Mouse (Mus musculus) intestine, postnatal 0 days (tissue): ENCODE measurements around the gene Elmod3. TPM values are rescaled to one million over a fixed set of nuclear protein-coding genes. Genes with fewer than 3 reads are reported as not detected.

Experiments used
- ATAC-seq: fragments of 200-750 bp; cut with Nextera tagmentation; 2 replicates; pipeline ENCODE4 v1.8.0; 2017; ENCODE audit warnings: mild to moderate bottlenecking, moderate TSS enrichment, moderate library complexity
- H3K27ac ChIP-seq: fragments of 300-500 bp; sonication (generic); 2 replicates; pipeline ENCODE4 v1.5.1; 2014; ENCODE audit warnings: mild to moderate bottlenecking, low read depth, low read length, moderate library complexity
- H3K27me3 ChIP-seq: fragments of 300-500 bp; sonication (generic); replicated peaks from 2 replicates; pipeline ENCODE4 v1.6.1; 2014; ENCODE audit warnings: low read length, mixed read lengths; ENCODE audit not compliant: control insufficient read depth, insufficient read depth
- H3K36me3 ChIP-seq: fragments of 300-500 bp; sonication (generic); 2 replicates; pipeline ENCODE4 v1.6.1; 2014; ENCODE audit warnings: mild to moderate bottlenecking, moderate library complexity; ENCODE audit not compliant: control insufficient read depth, insufficient read depth
- H3K4me1 ChIP-seq: fragments of 300-500 bp; sonication (generic); replicated peaks from 2 replicates; pipeline ENCODE4 v1.6.1; 2014; ENCODE audit warnings: antibody characterized with exemption, low read length, mixed read lengths; ENCODE audit not compliant: control insufficient read depth, insufficient read depth
- H3K4me2 ChIP-seq: fragments of 300-500 bp; sonication (generic); replicated peaks from 2 replicates; pipeline ENCODE4 v1.6.1; 2014; ENCODE audit warnings: low read depth, mild to moderate bottlenecking, moderate library complexity
- H3K4me3 ChIP-seq: fragments of 300-500 bp; sonication (generic); 2 replicates; pipeline ENCODE4 v1.5.1; 2014; ENCODE audit warnings: low read depth, low read length
- H3K9ac ChIP-seq: fragments of 300-500 bp; sonication (generic); 2 replicates; pipeline ENCODE4 v1.6.1; 2014; ENCODE audit warnings: mild to moderate bottlenecking, low read depth, low read length
- H3K9me3 ChIP-seq: fragments of 300-500 bp; sonication (generic); 2 replicates; pipeline ENCODE4 v1.6.1; 2016; ENCODE audit warnings: mixed run types; ENCODE audit not compliant: control insufficient read depth
- CTCF ChIP-seq: sonication (generic); IDR thresholded peaks from 2 replicates; pipeline ENCODE4 v1.5.1; 2016; ENCODE audit warnings: low read depth, mild to moderate bottlenecking, control low read depth, antibody characterized with exemption, moderate library complexity
- WGBS: fragments of 180-500 bp; shearing (Covaris S2); extraction: QIAGEN DNeasy Blood & Tissue Kit; methylation state at CpG from one replicate; pipeline ENCODE4 v1.1.7; 2014; 5-methylcytosine and 5-hydroxymethylcytosine counted together
- polyA plus RNA-seq: library from polyadenylated mRNA; unstranded; fragments of >200 nt; fragmentation: Nextera tagmentation; extraction: Ambion mirVana; gene quantifications from 2 replicates; pipeline ENCODE4 v1.2.1, GENCODE M21; 2015

Gene Elmod3
- polyA plus RNA-seq, 1 experiment from 2014 or later = 11.7 TPM

- Histone ChIP-seq H3K9ac (peak overlapping the region; percentile 70), H3K27ac (peak overlapping the region; percentile 47), H3K4me3 (peak overlapping the region; percentile 73), H3K36me3 (peaks cover 23% of the 10 kb centered on the region; the same call in 1 of the 2 replicates), H3K27me3 (no peaks in the 10 kb centered on the region), H3K9me3 (no peaks in the 10 kb centered on the region), H3K4me1 (no peaks in the 10 kb centered on the region), H3K4me2 (peak overlapping the region; percentile 71)
- WGBS = 15% methylated on average over 25 of the region's 25 CpGs
- TF ChIP-seq CTCF = no peak
- no peak for ATAC-seq
Observed at GRCm38 (mm10) chr6:72615561-72616375, 17.6 kb upstream of the Elmod3 start.

- TF ChIP-seq CTCF = no peak
- Histone ChIP-seq H3K4me2 (peak overlapping the region; percentile 71), H3K4me3 (peak overlapping the region; percentile 73), H3K27me3 (no peaks in the 10 kb centered on the region), H3K9me3 (no peaks in the 10 kb centered on the region), H3K27ac (peak overlapping the region; percentile 47), H3K36me3 (peaks cover 28% of the 10 kb centered on the region; the same call in 1 of the 2 replicates), H3K4me1 (no peaks in the 10 kb centered on the region), H3K9ac (peak overlapping the region; percentile 70)
- WGBS = 30% methylated on average over 2 of the region's 2 CpGs
- no peak for ATAC-seq
Observed at GRCm38 (mm10) chr6:72615151-72615550, 16.9 kb upstream of the Elmod3 start.

- H3K27ac ChIP-seq = no peak overlapping the region
- ATAC-seq = no peak
- no peak overlapping the region for H3K4me3 ChIP-seq
- no peaks in the 10 kb centered on the region for H3K27me3 ChIP-seq
- H3K9me3 ChIP-seq = no peaks in the 10 kb centered on the region
- WGBS = 73% methylated on average over 4 of the region's 4 CpGs
- TF ChIP-seq CTCF = no peak
- H3K4me2 ChIP-seq = no peak overlapping the region
- peaks cover 66% of the 10 kb centered on the region for H3K36me3 ChIP-seq
- H3K4me1 ChIP-seq = no peaks in the 10 kb centered on the region
- H3K9ac ChIP-seq = no peak overlapping the region
Observed at GRCm38 (mm10) chr6:72610261-72610660, 12.0 kb upstream of the Elmod3 start.

GRCm38 (mm10) chr6:72608662-72609184 lies 10.5 kb upstream of the Elmod3 start:
- H3K9ac ChIP-seq = no peak overlapping the region
- 71% methylated on average over 4 of the region's 4 CpGs for WGBS
- no peak for ATAC-seq
- H3K9me3 ChIP-seq = no peaks in the 10 kb centered on the region
- no peak overlapping the region for H3K27ac ChIP-seq
- no peak for TF ChIP-seq CTCF
- peaks cover 70% of the 10 kb centered on the region for H3K36me3 ChIP-seq
- no peaks in the 10 kb centered on the region for H3K27me3 ChIP-seq
- no peaks in the 10 kb centered on the region for H3K4me1 ChIP-seq
- H3K4me2 ChIP-seq = no peak overlapping the region
- no peak overlapping the region for H3K4me3 ChIP-seq

GRCm38 (mm10) chr6:72607676-72608075 lies 9.5 kb upstream of the Elmod3 start:
- ATAC-seq = no peak
- 70% methylated on average over 5 of the region's 5 CpGs for WGBS
- Histone ChIP-seq H3K36me3 (peaks cover 65% of the 10 kb centered on the region), H3K4me2 (no peak overlapping the region), H3K9me3 (no peaks in the 10 kb centered on the region), H3K27ac (no peak overlapping the region), H3K4me1 (no peaks in the 10 kb centered on the region), H3K9ac (no peak overlapping the region), H3K4me3 (no peak overlapping the region), H3K27me3 (no peaks in the 10 kb centered on the region)
- no peak for TF ChIP-seq CTCF

GRCm38 (mm10) chr6:72607060-72607459 lies 8.8 kb upstream of the Elmod3 start:
- Histone ChIP-seq H3K4me1 (no peaks in the 10 kb centered on the region), H3K36me3 (peaks cover 65% of the 10 kb centered on the region), H3K4me3 (no peak overlapping the region), H3K27ac (no peak overlapping the region), H3K9ac (no peak overlapping the region), H3K9me3 (no peaks in the 10 kb centered on the region), H3K4me2 (no peak overlapping the region), H3K27me3 (no peaks in the 10 kb centered on the region)
- 0 out of 2 replicates have a peak, but pooled peaks have one; percentile 2 for ATAC-seq
- TF ChIP-seq CTCF = 0 out of 2 replicates have a peak, but pooled peaks have one; percentile 8
- WGBS = 65% methylated on average over 4 of the region's 4 CpGs
